Mouse (Mus musculus) left cerebral cortex, postnatal 4 days (tissue): Measurements from ENCODE around the gene 1700011L22Rik. TPM values are rescaled to one million over a fixed set of nuclear protein-coding genes. Genes with fewer than 3 reads are reported as not detected.

Experiments used
- DNase-seq: peaks from one replicate; pipeline ENCODE4 v3.0.0-alpha.2; 2022
- intact Hi-C: fragments of 180-260 bp; cut with DNase I; formaldehyde crosslinking; loops from one replicate; pipeline ENCODE4 v1.15.1; 2025
- total RNA-seq, 2 experiments: library from RNA; stranded (reverse); gene quantifications; 2 replicates each; pipeline ENCODE4 v1.2.3; 2021

Gene 1700011L22Rik
- total RNA-seq, 2 experiments from 2014 or later: not detected

GRCm38 (mm10) chr8:79185488-79185887 lies 62.9 kb downstream of the 1700011L22Rik start:
- intact Hi-C loops: no loop called here
- no peak for DNase-seq

DNA sequence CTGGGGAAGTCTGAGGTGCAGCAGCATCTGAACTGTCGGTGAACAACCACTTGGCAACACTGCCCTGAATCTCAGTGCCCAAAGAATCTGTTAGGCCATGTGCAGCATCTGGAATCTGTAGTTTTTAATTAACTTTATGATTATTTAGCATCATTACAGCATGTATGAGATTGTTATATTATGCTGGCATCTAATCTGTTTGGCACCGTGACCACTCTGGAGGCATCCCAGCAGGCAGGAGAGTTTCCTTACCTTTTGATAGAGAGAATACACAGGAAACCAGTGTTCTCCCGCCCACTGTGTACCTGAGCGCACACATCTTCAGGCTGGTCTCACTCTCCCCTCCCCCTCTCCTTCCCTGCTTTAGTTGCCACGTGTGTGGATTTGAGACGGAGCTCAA lies 68.7 kb downstream of the 1700011L22Rik start:
- intact Hi-C loops: no loop called here
- no peak for DNase-seq

GRCm38 (mm10) chr8:79175991-79176390 lies 72.4 kb downstream of the 1700011L22Rik start:
- intact Hi-C loops: no loop called here
- DNase-seq: no peak

- intact Hi-C loops: no loop called here
Measured at GRCm38 (mm10) chr8:79173606-79174005, 74.8 kb downstream of the 1700011L22Rik start.

DNA sequence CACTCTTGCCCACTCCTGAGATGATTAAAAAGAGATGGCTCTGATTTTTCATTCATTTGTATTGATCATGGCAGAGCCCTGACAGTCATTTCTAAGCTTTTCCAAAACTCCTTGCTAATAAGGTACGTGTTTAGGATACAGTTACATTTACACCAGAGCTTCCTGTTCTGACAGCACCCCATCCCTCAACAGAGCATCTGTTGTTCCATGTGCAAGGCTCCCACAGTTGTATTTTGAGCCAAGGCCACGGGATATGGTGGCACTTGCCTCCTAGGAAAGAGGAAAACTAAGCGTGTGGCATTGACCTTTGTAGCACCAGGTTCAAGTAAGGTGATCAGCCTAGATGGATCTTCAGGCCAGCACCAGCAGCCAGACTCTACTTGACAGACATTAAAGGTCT lies 83.1 kb downstream of the 1700011L22Rik start:
- intact Hi-C loops: no loop called here
- no peak for DNase-seq

More at GRCm38 (mm10) chr8:79173606-79174005, 74.8 kb downstream of the 1700011L22Rik start:
- DNase-seq: no peak

- DNase-seq: peak; percentile 51
- intact Hi-C loops: no loop called here
Measured at GRCm38 (mm10) chr8:79164336-79164735, 84.0 kb downstream of the 1700011L22Rik start.

DNA sequence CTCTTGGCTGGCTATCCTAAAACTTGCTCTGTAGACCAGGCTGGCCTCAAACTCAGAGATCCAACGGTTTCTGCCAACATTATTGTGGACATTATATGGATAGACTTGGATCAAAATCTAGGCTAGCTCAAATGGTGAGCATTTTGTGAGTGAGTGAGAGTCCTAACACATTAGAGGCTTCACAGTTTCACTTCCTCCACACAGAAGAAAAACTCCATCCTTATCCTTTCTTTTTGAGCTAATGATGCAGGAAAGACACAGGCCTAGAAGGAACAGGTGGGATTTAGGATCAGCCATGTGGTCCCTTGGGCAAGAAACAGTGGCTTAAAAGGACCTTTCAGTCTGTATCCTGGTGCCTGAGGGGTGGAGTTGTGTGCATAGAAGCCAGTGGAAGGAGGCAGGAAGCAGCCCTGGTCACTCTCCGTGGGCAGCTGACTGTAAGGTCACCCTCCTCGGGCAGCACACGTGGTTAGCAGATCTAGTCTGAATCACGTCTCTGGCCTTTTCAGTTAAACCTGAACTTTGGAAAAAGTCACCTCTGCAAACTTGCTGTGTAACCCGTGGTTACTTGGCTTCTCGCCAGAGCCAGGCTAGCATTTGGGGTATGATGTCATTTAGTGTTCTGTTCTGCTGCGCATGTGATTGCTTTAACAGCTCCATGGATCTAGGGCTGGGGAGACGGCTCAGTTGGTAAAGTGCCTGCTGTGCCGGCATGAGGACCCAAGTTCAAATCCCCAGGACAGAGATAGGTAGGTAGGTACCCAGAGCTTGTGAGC lies 85.6 kb downstream of the 1700011L22Rik start:
- intact Hi-C loops: no loop called here
- peak; percentile 58 for DNase-seq

- DNase-seq: no peak
- intact Hi-C loops: no loop called here
Measured at GRCm38 (mm10) chr8:79161172-79161778, 87.1 kb downstream of the 1700011L22Rik start.

Other genes with a start within 250 kb of the 1700011L22Rik start
- 10 to 100 TPM; 29.9 to 30.2 TPM for gene Zfp827, start 220.1 kb downstream of the 1700011L22Rik start, total RNA-seq
- 10 to 100 TPM; 21.0 to 23.6 TPM for gene Mmaa, start 46.4 kb upstream of the 1700011L22Rik start, total RNA-seq
- 10 to 100 TPM; 56.5 to 60.8 TPM for gene Smad1, start 150.9 kb upstream of the 1700011L22Rik start, total RNA-seq